Mouse (Mus musculus) left cerebral cortex, adult 8-10 months (tissue): ENCODE measurements at regions not wholly inside any gene's neighbourhood (a gene's known extent, or its start where the extent isn't known, plus 50 kb on each side); places are given as distances from the start of the nearest gene placed in this dataset.

Source experiments
- DNase-seq, 2 experiments: peaks; one replicate each; pipeline ENCODE4 v3.0.0; 2022; ENCODE audit warnings: low spot score in 2 of 2

GRCm38 (mm10) chr6:147817262-147817661 is 229.8 kb upstream of the Far2 start:
- DNase-seq: no peak

- DNase-seq: no peak
Measured at GRCm38 (mm10) chr6:147822215-147822614, 224.8 kb upstream of the Far2 start.

- DNase-seq: no peak
Measured at GRCm38 (mm10) chr6:147832521-147832920, 214.5 kb upstream of the Far2 start.

- DNase-seq: no peak
Measured at GRCm38 (mm10) chr6:147833501-147833900, 213.6 kb upstream of the Far2 start.

- DNase-seq: no peak
Measured at GRCm38 (mm10) chr6:147838846-147839245, 208.2 kb upstream of the Far2 start.

GRCm38 (mm10) chr6:147849988-147850387 is 197.1 kb upstream of the Far2 start:
- no peak for DNase-seq

GRCm38 (mm10) chr6:147861116-147861515 is 185.9 kb upstream of the Far2 start:
- DNase-seq: no peak

GRCm38 (mm10) chr6:147871033-147871432 is 176.0 kb upstream of the Far2 start:
- no peak for DNase-seq

GRCm38 (mm10) chr6:147873173-147873572 is 173.9 kb upstream of the Far2 start:
- DNase-seq: no peak

- no peak for DNase-seq
Measured at GRCm38 (mm10) chr6:147878485-147878884, 168.6 kb upstream of the Far2 start.

GRCm38 (mm10) chr6:147885902-147886301 is 161.2 kb upstream of the Far2 start:
- no peak for DNase-seq

GRCm38 (mm10) chr6:147919697-147920096 is 127.4 kb upstream of the Far2 start:
- no peak for DNase-seq

- no peak for DNase-seq
Measured at GRCm38 (mm10) chr6:147921091-147921490, 126.0 kb upstream of the Far2 start.

- no peak for DNase-seq
Measured at GRCm38 (mm10) chr6:147922506-147922905, 124.6 kb upstream of the Far2 start.

- DNase-seq: no peak
Measured at GRCm38 (mm10) chr6:147923246-147923645, 123.8 kb upstream of the Far2 start.

GRCm38 (mm10) chr6:147928951-147929350 is 118.1 kb upstream of the Far2 start:
- DNase-seq: no peak

GRCm38 (mm10) chr6:147944020-147944419 is 103.0 kb upstream of the Far2 start:
- DNase-seq: no peak

- no peak for DNase-seq
Measured at GRCm38 (mm10) chr6:147944940-147945676, 102.0 kb upstream of the Far2 start.

GRCm38 (mm10) chr6:147947997-147948396 is 99.1 kb upstream of the Far2 start:
- peak in 1 of 2 experiments; percentile 24 for DNase-seq

- DNase-seq: no peak
Measured at GRCm38 (mm10) chr6:147951642-147952041, 95.4 kb upstream of the Far2 start.

- no peak for DNase-seq
Measured at GRCm38 (mm10) chr6:147953058-147953679, 93.9 kb upstream of the Far2 start.

- no peak for DNase-seq
Measured at GRCm38 (mm10) chr6:147953753-147954152, 93.3 kb upstream of the Far2 start.

- DNase-seq: no peak
Measured at GRCm38 (mm10) chr6:147954253-147954652, 92.8 kb upstream of the Far2 start.
